Mouse (Mus musculus): Measurements from ENCODE around the gene Ugt2a1. TPM values are rescaled to one million over a fixed set of nuclear protein-coding genes. Genes with fewer than 3 reads are reported as not detected.
"Not testable (repeated sequence)": the region's sequence is repeated elsewhere in the genome, so short reads cannot be mapped to it uniquely, and the experiment has no call there.

The Ugt2a1 gene
- polyA plus RNA-seq, 1 experiment from 2014 or later = not detected

GRCm38 (mm10) chr5:87424041-87424440, 66.6 kb downstream of the Ugt2a1 start, which contains the start of gene Ugt2b38:
Ugt2b38 (minus strand) TSS chr5:87424203.
- not testable (repeated sequence) for H3K4me1 ChIP-seq (ENCODE audit: control insufficient read depth, insufficient read depth, low read length); H3K4me3 ChIP-seq (ENCODE audit: low read depth, low read length); H3K4me2 ChIP-seq (ENCODE audit: low read length); H3K9ac ChIP-seq (ENCODE audit: low read length); H3K27ac ChIP-seq (ENCODE audit: low read depth, low read length); H3K9me3 ChIP-seq (replicated peaks; ENCODE audit: control insufficient read depth, low read length); ATAC-seq; DNase-seq (ENCODE audit: low spot score); H3K36me3 ChIP-seq (ENCODE audit: control insufficient read depth, insufficient read depth, low read length); H3K27me3 ChIP-seq (replicated peaks; ENCODE audit: control insufficient read depth, insufficient read depth, low read length)
- WGBS = 95% methylated on average over 1 of the region's 2 CpGs

Other genes with a start within 250 kb of the Ugt2a1 start
- gene Ugt2b37, start 236.1 kb downstream of the Ugt2a1 start, polyA plus RNA-seq (2014; fragmentation: Nextera tagmentation; extraction: Ambion mirVana) = not detected in 2 replicates
- not detected in 2 replicates for gene Ugt2a3, start 153.7 kb downstream of the Ugt2a1 start, polyA plus RNA-seq (2014; fragmentation: Nextera tagmentation; extraction: Ambion mirVana)
- not detected in 2 replicates for gene Ugt2b38, start 66.7 kb downstream of the Ugt2a1 start, polyA plus RNA-seq (2014; fragmentation: Nextera tagmentation; extraction: Ambion mirVana)
- not detected in 2 replicates for gene Ugt2a2, start 8.6 kb downstream of the Ugt2a1 start, polyA plus RNA-seq (2014; fragmentation: Nextera tagmentation; extraction: Ambion mirVana)
- not detected in 2 replicates for gene Gm43638, start 4.1 kb downstream of the Ugt2a1 start, polyA plus RNA-seq (2014; fragmentation: Nextera tagmentation; extraction: Ambion mirVana)
- gene Sult1b1, start 47.3 kb upstream of the Ugt2a1 start, polyA plus RNA-seq (2014; fragmentation: Nextera tagmentation; extraction: Ambion mirVana) = not detected in 2 replicates
- not detected in 2 replicates for gene Sult1d1, start 78.2 kb upstream of the Ugt2a1 start, polyA plus RNA-seq (2014; fragmentation: Nextera tagmentation; extraction: Ambion mirVana)
- gene Sult1e1, start 100.7 kb upstream of the Ugt2a1 start, polyA plus RNA-seq (2014; fragmentation: Nextera tagmentation; extraction: Ambion mirVana) = not detected in 2 replicates
- gene Csn1s1, start 175.3 kb upstream of the Ugt2a1 start, polyA plus RNA-seq (2014; fragmentation: Nextera tagmentation; extraction: Ambion mirVana) = not detected in 2 replicates
- not detected in 2 replicates for gene Csn2, start 208.8 kb upstream of the Ugt2a1 start, polyA plus RNA-seq (2014; fragmentation: Nextera tagmentation; extraction: Ambion mirVana)